Mouse (Mus musculus): ENCODE measurements around the gene Ano8. TPM values are rescaled to one million over a fixed set of nuclear protein-coding genes. Genes with fewer than 3 reads are reported as not detected.
A peak's percentile ranks its signal among the peaks of the same experiment; 100 is the strongest.
"Not testable (repeated sequence)": the region's sequence is repeated elsewhere in the genome, so short reads cannot be mapped to it uniquely, and the experiment has no call there.

Gene Ano8
- polyA plus RNA-seq, 2 experiments: 0.14 to 1.7 TPM

DNA sequence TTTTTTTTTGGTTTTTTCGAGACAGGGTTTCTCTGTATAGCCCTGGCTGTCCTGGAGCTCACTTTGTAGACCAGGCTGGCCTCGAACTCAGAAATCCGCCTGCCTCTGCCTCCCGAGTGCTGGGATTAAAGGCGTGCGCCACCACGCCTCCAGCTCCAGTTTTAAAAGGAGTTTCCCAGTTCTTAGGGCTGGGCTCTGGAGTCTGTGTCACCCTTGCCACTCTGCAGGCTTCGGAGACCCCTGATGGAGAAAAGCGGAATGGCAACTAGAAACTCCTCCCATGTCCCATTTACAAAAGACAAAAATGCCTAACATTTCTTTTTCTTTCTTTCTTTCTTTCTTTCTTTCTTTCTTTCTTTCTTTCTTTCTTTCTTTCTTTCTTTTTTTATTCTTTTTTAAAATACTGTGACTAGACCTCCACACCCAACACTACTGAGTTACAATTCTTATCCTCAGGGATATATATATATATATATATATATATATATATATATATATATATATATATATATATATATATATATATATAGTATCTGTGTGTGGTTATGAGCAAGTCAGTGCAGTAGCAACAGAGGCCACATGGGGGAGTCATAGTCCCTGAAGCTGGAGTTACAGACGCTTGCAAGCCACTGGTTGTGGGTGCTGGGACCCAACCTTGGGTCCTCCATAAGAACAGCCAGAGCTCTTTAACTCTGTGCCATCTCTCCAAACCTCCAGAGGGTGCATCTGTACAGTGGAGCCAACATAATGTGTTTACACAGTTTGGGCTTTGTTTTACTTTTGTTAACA, 33.5 kb upstream of the Ano8 start:
- WGBS (ENCODE audit: insufficient replicate concordance): 27% methylated on average over 10 of the region's 10 CpGs

DNA sequence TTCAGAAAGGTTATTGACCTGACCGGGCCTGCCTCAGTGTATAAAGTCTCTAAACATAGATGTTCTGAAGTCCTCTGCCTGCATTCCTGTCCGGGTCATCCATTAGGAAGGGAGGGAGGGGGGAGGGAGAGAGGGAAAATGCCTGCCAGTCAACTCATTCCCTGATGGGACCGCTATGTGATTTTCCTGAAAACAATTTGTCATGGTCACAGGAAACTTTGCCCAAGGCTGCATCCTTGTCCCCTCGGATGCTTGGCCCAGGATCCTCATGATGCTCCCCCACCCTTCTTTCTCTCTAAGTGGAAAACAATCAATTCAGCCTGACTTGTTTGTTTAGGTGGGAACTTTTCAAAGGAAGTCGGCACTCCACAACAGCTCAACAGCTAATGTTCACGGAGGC, 31.0 kb upstream of the Ano8 start:
- TF ChIP-seq EP300 (IDR thresholded peaks at IDR 0.05; ENCODE audit: low read depth): no peak
- no peak for TF ChIP-seq CTCF (IDR thresholded peaks at IDR 0.05; ENCODE audit: low read depth)
- peaks cover 3 to 5% of the 10 kb centered on the region in 2 experiments; a peak in 3 of 4 replicates for H3K4me1 ChIP-seq (replicated peaks; ENCODE audit: control insufficient read depth in 2 of 2, insufficient read depth in 2 of 2, low read length in 1 of 2)
- no peak overlapping the region for H3K9ac ChIP-seq (replicated peaks)
- H3K9me3 ChIP-seq (ENCODE audit: control insufficient read depth, low read length): no peaks in the 10 kb centered on the region
- 39% methylated on average over 6 of the region's 6 CpGs for WGBS (ENCODE audit: insufficient replicate concordance)
- no peak overlapping the region for H3K4me3 ChIP-seq (ENCODE audit: insufficient read depth in 1 of 2, low read depth in 2 of 2, low read length in 2 of 2)
- DNase-seq (ENCODE audit: low read depth in 3 of 3, low spot score in 3 of 3) (no peak), ATAC-seq (ENCODE audit: insufficient read depth) (no peak)
- no peaks in the 10 kb centered on the region for H3K27me3 ChIP-seq (ENCODE audit: control insufficient read depth, insufficient read depth, low read length)
- no peak overlapping the region for H3K4me2 ChIP-seq (ENCODE audit: low read depth)
- no peaks in the 10 kb centered on the region for H3K36me3 ChIP-seq (replicated peaks; ENCODE audit: control insufficient read depth, insufficient read depth, low read depth)
- no peak overlapping the region for H3K27ac ChIP-seq

More for the DNA sequence above, 33.5 kb upstream of the Ano8 start:
- not testable (repeated sequence) for H3K4me3 ChIP-seq (ENCODE audit: insufficient read depth in 1 of 2, low read depth in 2 of 2, low read length in 2 of 2); ATAC-seq (ENCODE audit: insufficient read depth); H3K27ac ChIP-seq; H3K27me3 ChIP-seq (ENCODE audit: control insufficient read depth, insufficient read depth, low read length); H3K4me1 ChIP-seq (replicated peaks; ENCODE audit: control insufficient read depth in 2 of 2, insufficient read depth in 2 of 2, low read length in 1 of 2); H3K9ac ChIP-seq (replicated peaks); H3K9me3 ChIP-seq (ENCODE audit: control insufficient read depth, low read length); H3K4me2 ChIP-seq (ENCODE audit: low read depth); H3K36me3 ChIP-seq (replicated peaks; ENCODE audit: control insufficient read depth, insufficient read depth, low read depth)
- DNase-seq (ENCODE audit: low read depth in 3 of 3, low spot score in 3 of 3): peak in 2 of 3 experiments; percentile 23 to 55
- TF ChIP-seq CTCF (IDR thresholded peaks at IDR 0.05; ENCODE audit: low read depth): peak; percentile 60

DNA sequence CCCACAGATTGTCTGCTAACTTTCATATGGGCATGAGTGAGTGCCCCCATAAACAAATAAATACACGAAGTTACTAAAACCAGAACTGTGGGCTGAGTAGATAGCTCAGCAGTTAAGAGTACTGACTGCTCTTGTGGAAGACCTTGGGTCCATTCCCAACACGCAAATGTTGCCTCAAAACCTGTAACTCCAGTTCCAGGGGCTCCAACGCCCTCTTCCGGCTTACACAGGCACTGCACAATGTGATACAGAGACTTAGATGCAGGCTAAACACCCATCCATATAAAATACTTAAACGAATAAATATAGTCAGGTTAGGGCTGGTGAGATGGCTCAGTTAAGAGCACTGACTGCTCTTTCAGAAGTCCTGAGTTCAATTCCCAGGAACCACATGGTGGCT, 29.3 kb upstream of the Ano8 start:
- TF ChIP-seq CTCF (IDR thresholded peaks at IDR 0.05; ENCODE audit: low read depth) (peak; percentile 26; the same call in 1 of the 2 replicates), EP300 (IDR thresholded peaks at IDR 0.05; ENCODE audit: low read depth) (no peak)
- 62% methylated on average over 5 of the region's 5 CpGs for WGBS (ENCODE audit: insufficient replicate concordance)
- Histone ChIP-seq H3K27ac (no peak overlapping the region), H3K36me3 (replicated peaks; ENCODE audit: control insufficient read depth, insufficient read depth, low read depth) (no peaks in the 10 kb centered on the region), H3K4me3 (ENCODE audit: insufficient read depth in 1 of 2, low read depth in 2 of 2, low read length in 2 of 2) (no peak overlapping the region), H3K4me1 (replicated peaks; ENCODE audit: control insufficient read depth in 2 of 2, insufficient read depth in 2 of 2, low read length in 1 of 2) (peaks cover 5 to 7% of the 10 kb centered on the region in 2 experiments; a peak in 3 of 4 replicates), H3K4me2 (ENCODE audit: low read depth) (no peak overlapping the region), H3K27me3 (ENCODE audit: control insufficient read depth, insufficient read depth, low read length) (no peaks in the 10 kb centered on the region), H3K9me3 (ENCODE audit: control insufficient read depth, low read length) (no peaks in the 10 kb centered on the region), H3K9ac (replicated peaks) (no peak overlapping the region)
- no peak for DNase-seq (ENCODE audit: low read depth in 3 of 3, low spot score in 3 of 3)
- no peak for ATAC-seq (ENCODE audit: insufficient read depth)

DNA sequence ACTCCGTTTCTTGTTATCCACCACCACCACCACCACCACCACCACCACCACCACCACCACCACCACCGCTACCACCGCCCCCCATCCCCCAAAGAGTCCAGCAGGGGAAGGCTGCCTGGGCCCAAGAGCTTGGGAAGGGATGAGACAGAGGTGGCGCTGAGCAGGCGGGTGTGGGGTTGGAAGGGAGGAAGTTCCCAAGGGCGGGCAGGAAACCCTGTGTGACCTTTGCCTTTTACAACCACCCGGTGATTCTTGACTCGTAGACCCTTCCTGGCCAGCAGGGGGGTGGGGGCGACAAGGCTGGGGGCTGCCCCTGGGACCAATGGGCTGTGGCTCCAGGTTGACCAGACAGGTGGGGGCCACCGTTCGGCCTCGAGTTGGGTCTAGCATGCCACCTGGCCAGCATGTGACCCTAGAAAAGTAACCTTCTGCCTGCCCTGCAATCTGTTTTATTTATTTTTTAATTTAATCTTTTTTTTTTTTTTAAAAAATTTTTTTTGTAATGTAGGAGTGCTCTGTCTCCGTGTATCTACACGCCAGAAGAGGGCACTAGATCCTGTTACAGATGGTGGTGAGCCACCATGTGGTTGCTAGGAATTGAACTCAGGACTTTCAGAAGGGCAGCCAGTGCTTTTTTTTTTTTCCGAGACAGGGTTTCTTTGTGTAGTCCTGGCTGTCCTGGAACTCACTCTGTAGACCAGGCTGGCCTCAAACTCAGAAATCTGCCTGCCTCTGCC, 27.4 kb upstream of the Ano8 start:
- Histone ChIP-seq H3K27ac (no peak overlapping the region), H3K4me2 (ENCODE audit: low read depth) (no peak overlapping the region), H3K9ac (replicated peaks) (no peak overlapping the region), H3K36me3 (replicated peaks; ENCODE audit: control insufficient read depth, insufficient read depth, low read depth) (no peaks in the 10 kb centered on the region), H3K4me3 (ENCODE audit: insufficient read depth in 1 of 2, low read depth in 2 of 2, low read length in 2 of 2) (no peak overlapping the region), H3K9me3 (ENCODE audit: control insufficient read depth, low read length) (no peaks in the 10 kb centered on the region), H3K27me3 (ENCODE audit: control insufficient read depth, insufficient read depth, low read length) (peaks cover 8% of the 10 kb centered on the region), H3K4me1 (replicated peaks; ENCODE audit: control insufficient read depth in 2 of 2, insufficient read depth in 2 of 2, low read length in 1 of 2) (peaks cover 5 to 7% of the 10 kb centered on the region in 2 experiments; a peak in 3 of 4 replicates)
- 29% methylated on average over 15 of the region's 15 CpGs for WGBS (ENCODE audit: insufficient replicate concordance)
- ATAC-seq (ENCODE audit: insufficient read depth) (no peak), DNase-seq (ENCODE audit: low read depth in 3 of 3, low spot score in 3 of 3) (no peak)
- TF ChIP-seq EP300 (IDR thresholded peaks at IDR 0.05; ENCODE audit: low read depth) (no peak), CTCF (IDR thresholded peaks at IDR 0.05; ENCODE audit: low read depth) (0 out of 2 replicates have a peak, but pooled peaks have one; percentile 8)

DNA sequence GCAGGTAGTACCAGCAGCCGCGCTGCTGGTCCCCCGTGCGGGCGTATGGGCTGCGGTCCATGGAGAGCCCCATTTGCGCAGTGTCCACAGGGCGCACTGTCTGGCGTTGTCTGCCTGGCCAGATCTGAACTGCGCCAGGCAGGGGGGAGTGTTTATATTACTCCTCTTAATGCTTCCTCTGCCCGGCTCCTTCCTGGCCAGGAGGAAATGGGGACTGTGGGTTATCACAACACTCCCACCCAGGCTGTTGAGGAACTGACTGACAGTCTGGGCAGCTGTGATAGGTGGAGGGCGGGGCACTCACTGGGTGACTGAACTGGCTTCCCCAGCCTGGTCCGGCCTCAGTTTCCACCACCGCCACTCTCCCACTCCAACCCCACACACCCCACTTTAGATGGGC, 25.9 kb upstream of the Ano8 start, which contains the start of gene Plvap:
TSS of gene Plvap (minus strand) at position 109 of the 400 bp plus-strand sequence.
- peaks cover 5 to 7% of the 10 kb centered on the region in 2 experiments; a peak in 3 of 4 replicates for H3K4me1 ChIP-seq (replicated peaks; ENCODE audit: control insufficient read depth in 2 of 2, insufficient read depth in 2 of 2, low read length in 1 of 2)
- H3K27ac ChIP-seq: no peak within 1 kb of the TSS
- TF ChIP-seq CTCF (IDR thresholded peaks at IDR 0.05; ENCODE audit: low read depth) (no peak), EP300 (IDR thresholded peaks at IDR 0.05; ENCODE audit: low read depth) (peak; percentile 77)
- H3K27me3 ChIP-seq (ENCODE audit: control insufficient read depth, insufficient read depth, low read length): peaks cover 23% of the 10 kb centered on the region
- WGBS (ENCODE audit: insufficient replicate concordance): 6% methylated on average over 14 of the region's 14 CpGs
- H3K9me3 ChIP-seq (ENCODE audit: control insufficient read depth, low read length): no peaks in the 10 kb centered on the region
- peak within 1 kb of the TSS; percentile 6 to 34; a peak in 3 of 4 replicates for H3K4me3 ChIP-seq (ENCODE audit: insufficient read depth in 1 of 2, low read depth in 2 of 2, low read length in 2 of 2)
- H3K9ac ChIP-seq (replicated peaks): no peak within 1 kb of the TSS
- peak within 1 kb of the TSS; percentile 62 for H3K4me2 ChIP-seq (ENCODE audit: low read depth)
- H3K36me3 ChIP-seq (replicated peaks; ENCODE audit: control insufficient read depth, insufficient read depth, low read depth): no peaks in the 10 kb centered on the region
- peak; percentile 46 to 56 (median 52) for DNase-seq (ENCODE audit: low read depth in 3 of 3, low spot score in 3 of 3)
- ATAC-seq (ENCODE audit: insufficient read depth): peak; percentile 87
